ENCODE assay signal across 11 mouse cellular contexts in genomic region chr4:82762430-82763119, GRCm38 (mm10). TPM values are rescaled to one million over a fixed set of nuclear protein-coding genes. Genes with fewer than 3 reads are reported as not detected.
DNase-seq lines count a peak whose midpoint lies in the region; ATAC-seq and TF ChIP-seq lines count a peak whose summit lies in the region.
"Had no signal": no experiment of that assay in that cellular context is flagged by ENCODE, and none has a peak within 500 bp of the region (broad histone marks: within the 10 kb centered on the region; RNA-seq: fewer than 3 reads in every experiment).

No protein-coding gene starts in this region.

- no peak for TF ChIP-seq POLR2A in thymus, adult 2 months (IDR thresholded peaks at IDR 0.05; ENCODE audit: control insufficient read depth, extremely low read depth, insufficient read depth, low read length, poor library complexity)

- H3K4me2 ChIP-seq in heart, embryonic 13.5 days: peak overlapping the region; percentile 40
- H3K4me2 ChIP-seq in midbrain, embryonic 11.5 days: no peak overlapping the region

- H3K9me3 ChIP-seq in heart, embryonic 13.5 days: no peaks in the 10 kb centered on the region
- H3K9me3 ChIP-seq in midbrain, embryonic 11.5 days (ENCODE audit: control insufficient read depth, low read length): no peaks in the 10 kb centered on the region

- 19% methylated on average over 10 of the region's 10 CpGs for WGBS in heart, embryonic 13.5 days
- 7% methylated on average over 10 of the region's 10 CpGs for WGBS in midbrain, embryonic 11.5 days
- 73% methylated on average over 10 of the region's 10 CpGs for WGBS in thymus, adult 2 months

- peaks cover 17% of the 10 kb centered on the region for H3K4me1 ChIP-seq in heart, embryonic 13.5 days
- H3K4me1 ChIP-seq in midbrain, embryonic 11.5 days (ENCODE audit: control insufficient read depth, insufficient read depth, low read length): peaks cover 6% of the 10 kb centered on the region
- no peaks in the 10 kb centered on the region for H3K4me1 ChIP-seq in thymus, adult 2 months (replicated peaks; ENCODE audit: control insufficient read depth, insufficient read depth, low read length)

- H3K27ac ChIP-seq in heart, embryonic 13.5 days (replicated peaks): no peak overlapping the region
- no peak overlapping the region for H3K27ac ChIP-seq in midbrain, embryonic 11.5 days (ENCODE audit: low read depth, low read length)
- H3K27ac ChIP-seq in thymus, adult 2 months (ENCODE audit: control insufficient read depth, insufficient read depth, low read length): no peak overlapping the region

- DNase-seq in heart, postnatal 36 days: no peak
- peak; percentile 60 for DNase-seq in NIH3T3 (ENCODE audit: low read depth)
- peak; percentile 63 for DNase-seq in gastrocnemius, adult 18-20 months (ENCODE audit: low spot score)
- DNase-seq in midbrain, embryonic 11.5 days (ENCODE audit: low spot score, missing footprints): peak; percentile 82
- DNase-seq in spleen, postnatal 10 days (ENCODE audit: low spot score in 2 of 2): no peak
- no peak for DNase-seq in urinary bladder, postnatal 10 days (ENCODE audit: low spot score)
- no peak for DNase-seq in thymus, adult 2 months
- DNase-seq: cerebellum, adult 8-10 months; kidney, adult 9 months had no signal

- H3K27me3 ChIP-seq in heart, embryonic 13.5 days (replicated peaks): no peaks in the 10 kb centered on the region
- H3K27me3 ChIP-seq in midbrain, embryonic 11.5 days (ENCODE audit: control insufficient read depth, insufficient read depth, low read length): no peaks in the 10 kb centered on the region
- H3K27me3 ChIP-seq in thymus, adult 2 months (ENCODE audit: control insufficient read depth, insufficient read depth, low read length): no peaks in the 10 kb centered on the region
- H3K27me3 ChIP-seq: CH12.LX had no signal

- TF ChIP-seq CTCF in thymus, adult 2 months (IDR thresholded peaks at IDR 0.05; ENCODE audit: borderline replicate concordance, control insufficient read depth, extremely low read depth, insufficient read depth, low read length, poor library complexity): no peak

- ATAC-seq in heart, embryonic 13.5 days (ENCODE audit: extremely low read depth, insufficient number of reproducible peaks, low FRiP score, low TSS enrichment): no peak
- ATAC-seq in midbrain, embryonic 11.5 days (ENCODE audit: low FRiP score): no peak

- H3K4me3 ChIP-seq in heart, embryonic 13.5 days: 0 out of 2 replicates have a peak overlapping the region, but pooled peaks have one; percentile 6
- no peak overlapping the region for H3K4me3 ChIP-seq in midbrain, embryonic 11.5 days (ENCODE audit: low read depth, low read length)
- no peak overlapping the region for H3K4me3 ChIP-seq in thymus, adult 2 months (ENCODE audit: control insufficient read depth, insufficient read depth, low read length)

- intact Hi-C loops in heart, postnatal 36 days (cut with DNase I): loop anchor here (5.0 kb wide), 1 partner anchor 120 kb away; no protein-coding TSS in a partner anchor

- H3K9ac ChIP-seq in heart, embryonic 13.5 days: no peak overlapping the region; the same call in 1 of the 2 replicates
- no peak overlapping the region for H3K9ac ChIP-seq in midbrain, embryonic 11.5 days (ENCODE audit: low read length)

- H3K36me3 ChIP-seq in heart, embryonic 13.5 days: no peaks in the 10 kb centered on the region
- H3K36me3 ChIP-seq in midbrain, embryonic 11.5 days (ENCODE audit: control insufficient read depth, insufficient read depth, low read length): no peaks in the 10 kb centered on the region
- H3K36me3 ChIP-seq in thymus, adult 2 months (ENCODE audit: control insufficient read depth, insufficient read depth, low read length): no peaks in the 10 kb centered on the region

RNA-seq across cellular contexts. Expression of gene Nfib, which starts 57.0 kb away (rescaled TPM):
- polyA plus RNA-seq in heart, embryonic 13.5 days (2015; fragmentation: Nextera tagmentation; extraction: Ambion mirVana): 53.0 and 57.9 TPM in 2 replicates
- 100 to 1,000 TPM; 113 to 131 TPM for total RNA-seq in heart, postnatal 36 days (2021)
- 10 to 100 TPM; 83.1 to 87.8 TPM for total RNA-seq in gastrocnemius, adult 18-20 months (2021)
- polyA plus RNA-seq in midbrain, embryonic 11.5 days (2014; fragmentation: Nextera tagmentation; extraction: Ambion mirVana): 19.9 and 21.7 TPM in 2 replicates
- 2.8 and 3.9 TPM in 2 replicates for polyA plus RNA-seq in thymus, adult 2 months (2012; rRNA removed)

Comparison
In these comparisons a context has a peak if more than half of its experiments do, and no peak if none do; other contexts are left out.
1. DNase-seq: peak in NIH3T3 (single experiment), gastrocnemius, adult 18-20 months (single experiment) and midbrain, embryonic 11.5 days (single experiment); none in heart, postnatal 36 days (0 of 2), spleen, postnatal 10 days (0 of 2), urinary bladder, postnatal 10 days (single experiment) and thymus, adult 2 months (single experiment).